Mouse (Mus musculus) forebrain, embryonic 11.5 days (tissue): ENCODE measurements around the gene Zfp335. TPM values are rescaled to one million over a fixed set of nuclear protein-coding genes. Genes with fewer than 3 reads are reported as not detected.
A peak's percentile ranks its signal among the peaks of the same experiment; 100 is the strongest.
"Not testable (repeated sequence)": the region's sequence is repeated elsewhere in the genome, so short reads cannot be mapped to it uniquely, and the experiment has no call there.

ENCODE experiments used
- ATAC-seq: fragments of 200-750 bp; cut with Nextera tagmentation; replicated peaks from 2 replicates; pipeline ENCODE4 v1.8.0; 2017; ENCODE audit warnings: moderate TSS enrichment; ENCODE audit not compliant: low FRiP score
- DNase-seq: peaks from one replicate; pipeline ENCODE4 v3.0.0-alpha.2; 2017; ENCODE audit warnings: low spot score
- H3K27ac ChIP-seq: fragments of 300-500 bp; sonication (generic); 2 replicates; pipeline ENCODE4 v1.5.1; 2014; ENCODE audit warnings: low read depth, low read length
- H3K27me3 ChIP-seq: fragments of 300-500 bp; sonication (generic); 2 replicates; pipeline ENCODE4 v1.6.1; 2014; ENCODE audit warnings: mild to moderate bottlenecking, low read length, mixed read lengths; ENCODE audit not compliant: control insufficient read depth, insufficient read depth
- H3K36me3 ChIP-seq: fragments of 300-500 bp; sonication (generic); 2 replicates; pipeline ENCODE4 v1.6.1; 2014; ENCODE audit warnings: mild to moderate bottlenecking, low read length, moderate library complexity, mixed read lengths; ENCODE audit not compliant: control insufficient read depth, insufficient read depth
- H3K4me1 ChIP-seq: fragments of 300-500 bp; sonication (generic); replicated peaks from 2 replicates; pipeline ENCODE4 v1.6.1; 2014; ENCODE audit warnings: low read length, mixed read lengths; ENCODE audit not compliant: control insufficient read depth, insufficient read depth
- H3K4me2 ChIP-seq: fragments of 300-500 bp; sonication (generic); 2 replicates; pipeline ENCODE4 v1.6.1; 2014; ENCODE audit warnings: low read depth, mild to moderate bottlenecking, low read length, moderate library complexity, mixed read lengths; ENCODE audit not compliant: severe bottlenecking
- H3K4me3 ChIP-seq: fragments of 300-500 bp; sonication (generic); 2 replicates; pipeline ENCODE4 v1.5.1; 2014; ENCODE audit warnings: low read depth, low read length
- H3K9ac ChIP-seq: fragments of 300-500 bp; sonication (generic); 2 replicates; pipeline ENCODE4 v1.6.1; 2014; ENCODE audit warnings: low read length
- H3K9me3 ChIP-seq: fragments of 300-500 bp; sonication (generic); 2 replicates; pipeline ENCODE4 v1.6.1; 2016; ENCODE audit warnings: low read length, mixed read lengths; ENCODE audit not compliant: control insufficient read depth
- WGBS: fragments of 180-500 bp; shearing (Covaris S2); extraction: QIAGEN DNeasy Blood & Tissue Kit; methylation state at CpG from one replicate; pipeline ENCODE4 v1.1.7; 2014; 5-methylcytosine and 5-hydroxymethylcytosine counted together
- polyA plus RNA-seq: library from polyadenylated mRNA; unstranded; fragments of >200 nt; fragmentation: Nextera tagmentation; extraction: Ambion mirVana; gene quantifications from 2 replicates; pipeline ENCODE4 v1.2.1, GENCODE M21; 2014

Gene Zfp335
- polyA plus RNA-seq, 1 experiment from 2014 or later = 18.0 TPM

GRCm38 (mm10) chr2:164873621-164874020 is 37.9 kb downstream of the Zfp335 start:
- H3K27ac ChIP-seq = no peak overlapping the region
- H3K36me3 ChIP-seq = no peaks in the 10 kb centered on the region
- no peak overlapping the region for H3K4me2 ChIP-seq
- H3K27me3 ChIP-seq = no peaks in the 10 kb centered on the region
- WGBS = 82% methylated on average over 3 of the region's 3 CpGs
- DNase-seq (no peak), ATAC-seq (no peak)
- no peaks in the 10 kb centered on the region for H3K4me1 ChIP-seq
- H3K9me3 ChIP-seq = no peaks in the 10 kb centered on the region
- H3K9ac ChIP-seq = no peak overlapping the region
- H3K4me3 ChIP-seq = no peak overlapping the region

GRCm38 (mm10) chr2:164871602-164872303 is 39.8 kb downstream of the Zfp335 start:
- H3K9me3 ChIP-seq = no peaks in the 10 kb centered on the region; the same call in 1 of the 2 replicates
- H3K27me3 ChIP-seq = no peaks in the 10 kb centered on the region
- ATAC-seq (no peak), DNase-seq (no peak)
- no peak overlapping the region for H3K4me3 ChIP-seq
- H3K9ac ChIP-seq = no peak overlapping the region
- no peak overlapping the region for H3K4me2 ChIP-seq
- no peaks in the 10 kb centered on the region for H3K36me3 ChIP-seq
- H3K27ac ChIP-seq = no peak overlapping the region
- no peaks in the 10 kb centered on the region for H3K4me1 ChIP-seq
- 63% methylated on average over 6 of the region's 6 CpGs for WGBS

- 83% methylated on average over 7 of the region's 7 CpGs for WGBS
- Histone ChIP-seq H3K36me3 (no peaks in the 10 kb centered on the region), H3K4me3 (no peak overlapping the region), H3K27ac (no peak overlapping the region), H3K9ac (no peak overlapping the region), H3K4me2 (no peak overlapping the region), H3K27me3 (no peaks in the 10 kb centered on the region), H3K9me3 (no peaks in the 10 kb centered on the region; the same call in 1 of the 2 replicates), H3K4me1 (no peaks in the 10 kb centered on the region)
- DNase-seq = no peak
- no peak for ATAC-seq
These were observed 43.1 kb downstream of the Zfp335 start for GRCm38 (mm10) chr2:164868491-164868890.

- H3K27ac ChIP-seq = no peak overlapping the region
- ATAC-seq = no peak
- no peaks in the 10 kb centered on the region for H3K4me1 ChIP-seq
- no peaks in the 10 kb centered on the region; the same call in 1 of the 2 replicates for H3K9me3 ChIP-seq
- H3K4me3 ChIP-seq = no peak overlapping the region
- H3K36me3 ChIP-seq = no peaks in the 10 kb centered on the region
- WGBS = 88% methylated on average over 7 of the region's 7 CpGs
- no peak overlapping the region for H3K9ac ChIP-seq
- no peaks in the 10 kb centered on the region for H3K27me3 ChIP-seq
- DNase-seq = no peak
- no peak overlapping the region for H3K4me2 ChIP-seq
These were observed 44.0 kb downstream of the Zfp335 start for GRCm38 (mm10) chr2:164867566-164867965.

GRCm38 (mm10) chr2:164866741-164867551 is 44.6 kb downstream of the Zfp335 start:
- Histone ChIP-seq H3K9ac (no peak overlapping the region), H3K36me3 (no peaks in the 10 kb centered on the region)

GRCm38 (mm10) chr2:164864593-164864992 is 47.0 kb downstream of the Zfp335 start:
- WGBS = 82% methylated on average over 4 of the region's 4 CpGs
- Histone ChIP-seq H3K9me3 (no peaks in the 10 kb centered on the region; the same call in 1 of the 2 replicates), H3K4me2 (no peak overlapping the region), H3K27ac (no peak overlapping the region), H3K36me3 (no peaks in the 10 kb centered on the region), H3K9ac (no peak overlapping the region), H3K4me3 (no peak overlapping the region), H3K4me1 (no peaks in the 10 kb centered on the region), H3K27me3 (no peaks in the 10 kb centered on the region)
- ATAC-seq = no peak
- no peak for DNase-seq

More at GRCm38 (mm10) chr2:164866741-164867551, 44.6 kb downstream of the Zfp335 start:
- no peak for ATAC-seq
- H3K27ac ChIP-seq = no peak overlapping the region
- H3K4me2 ChIP-seq = no peak overlapping the region
- WGBS = 76% methylated on average over 16 of the region's 16 CpGs
- no peak overlapping the region for H3K4me3 ChIP-seq
- no peak for DNase-seq
- H3K27me3 ChIP-seq = no peaks in the 10 kb centered on the region
- H3K4me1 ChIP-seq = no peaks in the 10 kb centered on the region
- H3K9me3 ChIP-seq = no peaks in the 10 kb centered on the region; the same call in 1 of the 2 replicates

- H3K27ac ChIP-seq, H3K9me3 ChIP-seq, H3K9ac ChIP-seq, H3K4me3 ChIP-seq, H3K4me2 ChIP-seq, H3K36me3 ChIP-seq, ATAC-seq, H3K4me1 ChIP-seq, H3K27me3 ChIP-seq, DNase-seq: not testable (repeated sequence)
- 93% methylated on average over 7 of the region's 9 CpGs for WGBS
These were observed 48.1 kb downstream of the Zfp335 start for GRCm38 (mm10) chr2:164863411-164863810.

- Histone ChIP-seq H3K27me3 (peaks cover 9% of the 10 kb centered on the region; the same call in 1 of the 2 replicates), H3K4me3 (no peak overlapping the region), H3K36me3 (no peaks in the 10 kb centered on the region), H3K27ac (no peak overlapping the region), H3K9me3 (no peaks in the 10 kb centered on the region), H3K4me1 (peaks cover 6% of the 10 kb centered on the region), H3K4me2 (no peak overlapping the region), H3K9ac (no peak overlapping the region)
- DNase-seq (peak; percentile 62), ATAC-seq (no peak)
- 66% methylated on average over 9 of the region's 9 CpGs for WGBS
These were observed 49.2 kb downstream of the Zfp335 start for GRCm38 (mm10) chr2:164862179-164862861.
